Mouse (Mus musculus): ENCODE measurements around the gene Myo1e. TPM values are rescaled to one million over a fixed set of nuclear protein-coding genes. Genes with fewer than 3 reads are reported as not detected.

Myo1e gene
- polyA plus RNA-seq, 1 experiment from 2014 or later: 11.2 TPM

DNA sequence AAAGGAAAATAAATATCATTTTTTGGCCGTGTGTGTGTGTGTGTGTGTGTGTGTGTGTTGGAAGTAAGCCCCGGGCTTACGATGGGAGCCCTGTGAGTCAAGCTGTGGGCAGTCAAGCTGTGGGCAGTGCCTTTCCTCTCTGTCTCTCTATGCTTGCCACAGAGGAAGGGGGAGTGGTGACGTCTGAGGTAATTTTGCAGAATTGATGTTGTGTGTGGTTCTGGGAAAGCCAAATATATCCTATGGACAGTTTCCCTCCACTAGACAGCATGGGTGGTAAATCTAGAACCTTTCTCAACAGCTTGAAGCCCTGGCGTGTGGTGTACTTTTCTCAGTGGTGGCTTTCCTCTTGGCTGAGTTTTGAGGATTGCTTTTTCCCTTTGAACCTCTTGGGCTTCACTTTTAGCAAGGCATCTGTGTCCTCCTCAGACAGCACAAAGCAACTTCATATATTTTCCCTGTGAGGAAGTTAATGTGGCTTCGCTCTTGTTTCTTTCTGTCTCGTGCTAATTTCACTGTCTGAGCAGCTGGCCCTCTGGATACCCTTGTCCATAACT lies 77.5 kb downstream of the Myo1e start:
- WGBS: 67% methylated on average over 7 of the region's 7 CpGs
- no peak overlapping the region for H3K27ac ChIP-seq (replicated peaks in 1 of 2; ENCODE audit: control insufficient read depth in 1 of 2, insufficient read depth in 1 of 2, low read depth in 2 of 2, low read length in 2 of 2)
- ATAC-seq (ENCODE audit: insufficient number of reproducible peaks, insufficient read depth, low FRiP score, low read depth): no peak

DNA sequence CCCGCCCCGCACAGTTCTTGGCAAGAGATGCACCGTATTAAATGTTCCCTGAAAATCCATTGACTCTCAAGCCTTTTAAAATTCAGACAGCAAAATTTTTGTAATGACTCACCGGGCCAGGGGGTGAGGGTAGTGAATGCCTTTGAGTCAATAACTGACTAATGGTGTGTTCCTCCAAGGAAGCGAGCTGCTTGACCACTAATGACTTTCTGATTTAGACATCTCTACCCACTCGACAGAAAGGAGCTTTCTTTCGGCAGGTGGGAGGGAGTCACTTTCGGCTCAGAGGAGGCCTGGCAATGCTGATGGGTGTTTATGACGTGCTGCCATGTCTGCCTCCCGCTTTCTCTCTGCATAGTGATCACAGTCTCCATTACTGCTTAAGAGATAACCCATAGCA lies 83.6 kb downstream of the Myo1e start:
- Histone ChIP-seq H3K9me3 (ENCODE audit: control insufficient read depth, low read length) (no peaks in the 10 kb centered on the region), H3K36me3 (ENCODE audit: control insufficient read depth, insufficient read depth, low read length) (peaks cover 20% of the 10 kb centered on the region), H3K4me2 (ENCODE audit: low read length) (no peak overlapping the region), H3K27ac (replicated peaks in 1 of 2; ENCODE audit: control insufficient read depth in 1 of 2, insufficient read depth in 1 of 2, low read depth in 2 of 2, low read length in 2 of 2) (no peak overlapping the region), H3K4me3 (ENCODE audit: control insufficient read depth in 1 of 2, insufficient read depth in 1 of 2, low read depth in 1 of 2, low read length in 2 of 2) (no peak overlapping the region), H3K27me3 (ENCODE audit: control insufficient read depth, insufficient read depth, low read length) (no peaks in the 10 kb centered on the region), H3K4me1 (ENCODE audit: control insufficient read depth in 2 of 2, insufficient read depth in 2 of 2, low read length in 2 of 2) (peaks cover 0 to 5% of the 10 kb centered on the region in 2 experiments; a peak in 1 of 4 replicates), H3K9ac (ENCODE audit: low read length) (no peak overlapping the region)
- ATAC-seq (ENCODE audit: insufficient number of reproducible peaks, insufficient read depth, low FRiP score, low read depth): no peak
- WGBS: 77% methylated on average over 10 of the region's 10 CpGs

More for the DNA sequence above, 77.5 kb downstream of the Myo1e start:
- H3K4me2 ChIP-seq (ENCODE audit: low read length): no peak overlapping the region
- H3K4me1 ChIP-seq (ENCODE audit: control insufficient read depth in 2 of 2, insufficient read depth in 2 of 2, low read length in 2 of 2): peaks cover 2% of the 10 kb centered on the region in 2 experiments; a peak in 2 of 4 replicates
- no peaks in the 10 kb centered on the region for H3K27me3 ChIP-seq (ENCODE audit: control insufficient read depth, insufficient read depth, low read length)
- H3K9ac ChIP-seq (ENCODE audit: low read length): no peak overlapping the region
- H3K4me3 ChIP-seq (ENCODE audit: control insufficient read depth in 1 of 2, insufficient read depth in 1 of 2, low read depth in 1 of 2, low read length in 2 of 2): no peak overlapping the region
- H3K36me3 ChIP-seq (ENCODE audit: control insufficient read depth, insufficient read depth, low read length): peaks cover 18% of the 10 kb centered on the region
- peaks cover 10% of the 10 kb centered on the region for H3K9me3 ChIP-seq (ENCODE audit: control insufficient read depth, low read length)

- 40% methylated on average over 2 of the region's 2 CpGs for WGBS
- no peak overlapping the region for H3K4me2 ChIP-seq (ENCODE audit: low read length)
- no peak overlapping the region for H3K27ac ChIP-seq (replicated peaks in 1 of 2; ENCODE audit: control insufficient read depth in 1 of 2, insufficient read depth in 1 of 2, low read depth in 2 of 2, low read length in 2 of 2)
- H3K9ac ChIP-seq (ENCODE audit: low read length): no peak overlapping the region
- no peaks in the 10 kb centered on the region for H3K9me3 ChIP-seq (ENCODE audit: control insufficient read depth, low read length)
- H3K4me3 ChIP-seq (ENCODE audit: control insufficient read depth in 1 of 2, insufficient read depth in 1 of 2, low read depth in 1 of 2, low read length in 2 of 2): no peak overlapping the region
- peaks cover 13% of the 10 kb centered on the region for H3K36me3 ChIP-seq (ENCODE audit: control insufficient read depth, insufficient read depth, low read length)
- ATAC-seq (ENCODE audit: insufficient number of reproducible peaks, insufficient read depth, low FRiP score, low read depth): no peak
- H3K27me3 ChIP-seq (ENCODE audit: control insufficient read depth, insufficient read depth, low read length): no peaks in the 10 kb centered on the region
- peaks cover 0 to 5% of the 10 kb centered on the region in 2 experiments; a peak in 1 of 4 replicates for H3K4me1 ChIP-seq (ENCODE audit: control insufficient read depth in 2 of 2, insufficient read depth in 2 of 2, low read length in 2 of 2)
Measured at GRCm38 (mm10) chr9:70296916-70297315, 89.8 kb downstream of the Myo1e start.

- H3K9me3 ChIP-seq (ENCODE audit: control insufficient read depth, low read length): no peaks in the 10 kb centered on the region
- no peak for ATAC-seq (ENCODE audit: insufficient number of reproducible peaks, insufficient read depth, low FRiP score, low read depth)
- H3K9ac ChIP-seq (ENCODE audit: low read length): no peak overlapping the region
- no peak overlapping the region for H3K4me3 ChIP-seq (ENCODE audit: control insufficient read depth in 1 of 2, insufficient read depth in 1 of 2, low read depth in 1 of 2, low read length in 2 of 2)
- H3K27me3 ChIP-seq (ENCODE audit: control insufficient read depth, insufficient read depth, low read length): no peaks in the 10 kb centered on the region
- WGBS: 58% methylated on average over 7 of the region's 7 CpGs
- H3K4me2 ChIP-seq (ENCODE audit: low read length): no peak overlapping the region
- H3K4me1 ChIP-seq (ENCODE audit: control insufficient read depth in 2 of 2, insufficient read depth in 2 of 2, low read length in 2 of 2): peaks cover 0 to 5% of the 10 kb centered on the region in 2 experiments; a peak in 1 of 4 replicates
- peaks cover 18% of the 10 kb centered on the region for H3K36me3 ChIP-seq (ENCODE audit: control insufficient read depth, insufficient read depth, low read length)
- no peak overlapping the region for H3K27ac ChIP-seq (replicated peaks in 1 of 2; ENCODE audit: control insufficient read depth in 1 of 2, insufficient read depth in 1 of 2, low read depth in 2 of 2, low read length in 2 of 2)
Measured at GRCm38 (mm10) chr9:70298221-70298620, 91.1 kb downstream of the Myo1e start.

- Histone ChIP-seq H3K27ac (replicated peaks in 1 of 2; ENCODE audit: control insufficient read depth in 1 of 2, insufficient read depth in 1 of 2, low read depth in 2 of 2, low read length in 2 of 2) (no peak overlapping the region), H3K36me3 (ENCODE audit: control insufficient read depth, insufficient read depth, low read length) (peaks cover 18% of the 10 kb centered on the region), H3K4me3 (ENCODE audit: control insufficient read depth in 1 of 2, insufficient read depth in 1 of 2, low read depth in 1 of 2, low read length in 2 of 2) (no peak overlapping the region), H3K9me3 (ENCODE audit: control insufficient read depth, low read length) (no peaks in the 10 kb centered on the region), H3K27me3 (ENCODE audit: control insufficient read depth, insufficient read depth, low read length) (no peaks in the 10 kb centered on the region), H3K4me2 (ENCODE audit: low read length) (no peak overlapping the region), H3K9ac (ENCODE audit: low read length) (no peak overlapping the region), H3K4me1 (ENCODE audit: control insufficient read depth in 2 of 2, insufficient read depth in 2 of 2, low read length in 2 of 2) (no peaks in the 10 kb centered on the region)
- whole genome bisulfite sequencing: 97% methylated on average over 5 of the region's 5 CpGs
- no peak for ATAC-seq (ENCODE audit: insufficient number of reproducible peaks, insufficient read depth, low FRiP score, low read depth)
Measured at GRCm38 (mm10) chr9:70300705-70301104, 93.6 kb downstream of the Myo1e start.

GRCm38 (mm10) chr9:70301598-70301997 lies 94.4 kb downstream of the Myo1e start:
- no peaks in the 10 kb centered on the region for H3K27me3 ChIP-seq (ENCODE audit: control insufficient read depth, insufficient read depth, low read length)
- no peak overlapping the region for H3K4me3 ChIP-seq (ENCODE audit: control insufficient read depth in 1 of 2, insufficient read depth in 1 of 2, low read depth in 1 of 2, low read length in 2 of 2)
- H3K9ac ChIP-seq (ENCODE audit: low read length): no peak overlapping the region
- no peak for ATAC-seq (ENCODE audit: insufficient number of reproducible peaks, insufficient read depth, low FRiP score, low read depth)
- peaks cover 18% of the 10 kb centered on the region for H3K36me3 ChIP-seq (ENCODE audit: control insufficient read depth, insufficient read depth, low read length)
- no peak overlapping the region for H3K4me2 ChIP-seq (ENCODE audit: low read length)
- H3K27ac ChIP-seq (replicated peaks in 1 of 2; ENCODE audit: control insufficient read depth in 1 of 2, insufficient read depth in 1 of 2, low read depth in 2 of 2, low read length in 2 of 2): no peak overlapping the region
- 90% methylated on average over 6 of the region's 6 CpGs for WGBS
- no peaks in the 10 kb centered on the region for H3K4me1 ChIP-seq (ENCODE audit: control insufficient read depth in 2 of 2, insufficient read depth in 2 of 2, low read length in 2 of 2)
- no peaks in the 10 kb centered on the region for H3K9me3 ChIP-seq (ENCODE audit: control insufficient read depth, low read length)

DNA sequence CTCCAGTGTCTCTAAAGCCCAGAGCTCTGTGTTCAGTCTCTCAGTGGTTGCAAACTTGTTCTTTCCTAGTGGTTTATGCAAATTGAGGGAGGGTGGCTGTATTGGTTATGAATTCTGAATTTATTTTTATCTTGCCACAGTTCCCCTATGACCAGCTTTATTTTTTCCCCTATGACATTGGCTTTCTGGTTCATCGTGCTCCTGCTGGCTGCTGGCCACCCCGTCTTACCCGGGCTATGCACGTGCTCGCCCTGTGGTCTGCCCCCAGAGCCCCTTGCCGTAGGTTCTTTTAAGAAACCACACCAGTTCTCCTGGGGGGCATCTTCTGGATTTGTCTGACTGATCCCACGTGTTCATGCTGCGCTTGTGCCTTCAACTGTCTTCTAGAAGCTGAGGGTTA lies 97.8 kb downstream of the Myo1e start:
- no peak for ATAC-seq (ENCODE audit: insufficient number of reproducible peaks, insufficient read depth, low FRiP score, low read depth)
- 92% methylated on average over 8 of the region's 8 CpGs for WGBS

DNA sequence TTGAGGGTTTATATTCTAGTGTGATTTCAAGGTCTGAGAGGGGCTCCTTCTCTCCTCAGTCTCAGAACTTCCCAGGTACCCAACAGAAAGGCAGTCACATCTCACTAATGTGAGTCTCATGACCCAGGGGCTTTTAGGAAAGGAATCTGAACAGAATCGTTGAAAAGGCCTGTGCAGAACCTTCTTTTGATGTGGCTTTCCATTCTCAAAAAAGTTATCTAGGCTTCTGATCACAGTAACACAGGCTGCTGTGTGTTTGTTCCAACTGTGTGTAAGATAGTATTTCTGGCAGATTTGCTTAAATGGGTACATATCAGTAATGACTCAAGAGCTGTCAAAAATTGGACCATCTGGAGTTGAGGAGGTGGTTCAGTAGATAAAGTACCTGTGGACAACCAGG lies 102.9 kb downstream of the Myo1e start:
- 46% methylated on average over 1 of the region's 1 CpGs for WGBS
- Histone ChIP-seq H3K4me1 (ENCODE audit: control insufficient read depth in 2 of 2, insufficient read depth in 2 of 2, low read length in 2 of 2) (no peaks in the 10 kb centered on the region; a peak in 1 of 4 replicates), H3K4me2 (ENCODE audit: low read length) (no peak overlapping the region), H3K4me3 (ENCODE audit: control insufficient read depth in 1 of 2, insufficient read depth in 1 of 2, low read depth in 1 of 2, low read length in 2 of 2) (no peak overlapping the region), H3K9ac (ENCODE audit: low read length) (no peak overlapping the region), H3K9me3 (ENCODE audit: control insufficient read depth, low read length) (no peaks in the 10 kb centered on the region), H3K36me3 (ENCODE audit: control insufficient read depth, insufficient read depth, low read length) (no peaks in the 10 kb centered on the region), H3K27me3 (ENCODE audit: control insufficient read depth, insufficient read depth, low read length) (no peaks in the 10 kb centered on the region), H3K27ac (replicated peaks in 1 of 2; ENCODE audit: control insufficient read depth in 1 of 2, insufficient read depth in 1 of 2, low read depth in 2 of 2, low read length in 2 of 2) (no peak overlapping the region)
- ATAC-seq (ENCODE audit: insufficient number of reproducible peaks, insufficient read depth, low FRiP score, low read depth): no peak

More for the DNA sequence above, 97.8 kb downstream of the Myo1e start:
- no peak overlapping the region for H3K4me2 ChIP-seq (ENCODE audit: low read length)
- H3K36me3 ChIP-seq (ENCODE audit: control insufficient read depth, insufficient read depth, low read length): peaks cover 10% of the 10 kb centered on the region; the same call in 1 of the 2 replicates
- no peak overlapping the region for H3K9ac ChIP-seq (ENCODE audit: low read length)
- no peak overlapping the region for H3K4me3 ChIP-seq (ENCODE audit: control insufficient read depth in 1 of 2, insufficient read depth in 1 of 2, low read depth in 1 of 2, low read length in 2 of 2)
- no peaks in the 10 kb centered on the region for H3K4me1 ChIP-seq (ENCODE audit: control insufficient read depth in 2 of 2, insufficient read depth in 2 of 2, low read length in 2 of 2)
- no peaks in the 10 kb centered on the region for H3K27me3 ChIP-seq (ENCODE audit: control insufficient read depth, insufficient read depth, low read length)
- H3K27ac ChIP-seq (replicated peaks in 1 of 2; ENCODE audit: control insufficient read depth in 1 of 2, insufficient read depth in 1 of 2, low read depth in 2 of 2, low read length in 2 of 2): no peak overlapping the region
- H3K9me3 ChIP-seq (ENCODE audit: control insufficient read depth, low read length): no peaks in the 10 kb centered on the region

Measured in heart, embryonic 14.5 days (tissue).